Mouse (Mus musculus) right cerebral cortex, postnatal 10 days (tissue): ENCODE results near the gene Pafah1b1.
A peak's percentile ranks its signal among the peaks of the same experiment; 100 is the strongest.

Source experiments
- DNase-seq, 2 experiments: peaks; one replicate each; pipeline ENCODE4 v3.0.0; 2021; ENCODE audit warnings: low spot score in 2 of 2

Gene Pafah1b1

GRCm38 (mm10) chr11:74724235-74724791 is at the start of gene Pafah1b1:
Gene Pafah1b1, minus strand, starts transcription at chr11:74724670.
- DNase-seq = peak; percentile 97 to 98

GRCm38 (mm10) chr11:74772386-74772785 is 47.9 kb upstream of the Pafah1b1 start:
- DNase-seq = no peak

GRCm38 (mm10) chr11:74771650-74772049 is 47.2 kb upstream of the Pafah1b1 start:
- no peak for DNase-seq

GRCm38 (mm10) chr11:74771234-74771633 is 46.8 kb upstream of the Pafah1b1 start:
- no peak for DNase-seq

- peak; percentile 97 for DNase-seq
These were observed 46.2 kb upstream of the Pafah1b1 start, which contains the start of gene Mettl16 for GRCm38 (mm10) chr11:74770595-74771207. Gene Mettl16, plus strand, starts transcription at chr11:74770830.

GRCm38 (mm10) chr11:74770037-74770436 is 45.6 kb upstream of the Pafah1b1 start:
- DNase-seq = no peak

GRCm38 (mm10) chr11:74768045-74768444 is 43.6 kb upstream of the Pafah1b1 start:
- DNase-seq = peak in 1 of 2 experiments; percentile 31

- DNase-seq = no peak
These were observed 43.0 kb upstream of the Pafah1b1 start for GRCm38 (mm10) chr11:74767469-74767868.

GRCm38 (mm10) chr11:74763960-74764625 is 39.6 kb upstream of the Pafah1b1 start:
- DNase-seq = no peak

GRCm38 (mm10) chr11:74761011-74761705 is 36.7 kb upstream of the Pafah1b1 start:
- DNase-seq = no peak

GRCm38 (mm10) chr11:74756631-74757030 is 32.2 kb upstream of the Pafah1b1 start:
- no peak for DNase-seq

- DNase-seq = peak; percentile 38 to 39
These were observed 27.0 kb upstream of the Pafah1b1 start for GRCm38 (mm10) chr11:74751352-74752066.

GRCm38 (mm10) chr11:74750662-74751351 is 26.3 kb upstream of the Pafah1b1 start:
- no peak for DNase-seq

GRCm38 (mm10) chr11:74749241-74749640 is 24.8 kb upstream of the Pafah1b1 start:
- no peak for DNase-seq

- DNase-seq = no peak
These were observed 23.6 kb upstream of the Pafah1b1 start for GRCm38 (mm10) chr11:74748022-74748421.

GRCm38 (mm10) chr11:74737861-74738260 is 13.4 kb upstream of the Pafah1b1 start:
- DNase-seq = no peak

GRCm38 (mm10) chr11:74734917-74735316 is 10.4 kb upstream of the Pafah1b1 start:
- DNase-seq = peak; percentile 53 to 65

- no peak for DNase-seq
These were observed 711 bp upstream of the Pafah1b1 start for GRCm38 (mm10) chr11:74725181-74725580.

GRCm38 (mm10) chr11:74723357-74724234 is 874 bp downstream of the Pafah1b1 start:
- DNase-seq = peak; percentile 91

- DNase-seq = no peak
These were observed 2.5 kb downstream of the Pafah1b1 start for GRCm38 (mm10) chr11:74721971-74722370.
